Mouse (Mus musculus): ENCODE data around the gene Pde4d.

The Pde4d gene

GRCm38 (mm10) chr13:109778297-109778835 is 1328.6 kb downstream of the Pde4d start:
- peak; percentile 51 for DNase-seq (ENCODE audit: low spot score)

- DNase-seq (ENCODE audit: low spot score) = no peak
Observed at GRCm38 (mm10) chr13:109781466-109781865, 1331.7 kb downstream of the Pde4d start.

GRCm38 (mm10) chr13:109788604-109789003 is 1338.9 kb downstream of the Pde4d start:
- DNase-seq (ENCODE audit: low spot score) = no peak

GRCm38 (mm10) chr13:109789151-109789550 is 1339.4 kb downstream of the Pde4d start:
- DNase-seq (ENCODE audit: low spot score) = peak; percentile 32

GRCm38 (mm10) chr13:109790045-109790715 is 1340.4 kb downstream of the Pde4d start:
- DNase-seq (ENCODE audit: low spot score) = peak; percentile 19

GRCm38 (mm10) chr13:109793918-109794317 is 1344.2 kb downstream of the Pde4d start:
- DNase-seq (ENCODE audit: low spot score) = no peak

GRCm38 (mm10) chr13:109798651-109799050 is 1348.9 kb downstream of the Pde4d start:
- no peak for DNase-seq (ENCODE audit: low spot score)

- DNase-seq (ENCODE audit: low spot score) = no peak
Observed at GRCm38 (mm10) chr13:109802201-109802600, 1352.5 kb downstream of the Pde4d start.

- no peak for DNase-seq (ENCODE audit: low spot score)
Observed at GRCm38 (mm10) chr13:109806193-109806966, 1356.6 kb downstream of the Pde4d start.

- no peak for DNase-seq (ENCODE audit: low spot score)
Observed at GRCm38 (mm10) chr13:109807036-109807435, 1357.3 kb downstream of the Pde4d start.

- DNase-seq (ENCODE audit: low spot score) = no peak
Observed at GRCm38 (mm10) chr13:109807446-109807845, 1357.7 kb downstream of the Pde4d start.

- DNase-seq (ENCODE audit: low spot score) = no peak
Observed at GRCm38 (mm10) chr13:109808039-109808438, 1358.3 kb downstream of the Pde4d start.

GRCm38 (mm10) chr13:109808946-109809345 is 1359.2 kb downstream of the Pde4d start:
- DNase-seq (ENCODE audit: low spot score) = no peak

- no peak for DNase-seq (ENCODE audit: low spot score)
Observed at GRCm38 (mm10) chr13:109809646-109810045, 1359.9 kb downstream of the Pde4d start.

GRCm38 (mm10) chr13:109813924-109814323 is 1364.2 kb downstream of the Pde4d start:
- no peak for DNase-seq (ENCODE audit: low spot score)

- no peak for DNase-seq (ENCODE audit: low spot score)
Observed at GRCm38 (mm10) chr13:109819071-109819470, 1369.3 kb downstream of the Pde4d start.

- no peak for DNase-seq (ENCODE audit: low spot score)
Observed at GRCm38 (mm10) chr13:109820141-109820540, 1370.4 kb downstream of the Pde4d start.

- DNase-seq (ENCODE audit: low spot score) = no peak
Observed at GRCm38 (mm10) chr13:109820866-109821265, 1371.1 kb downstream of the Pde4d start.

- DNase-seq (ENCODE audit: low spot score) = peak; percentile 25
Observed at GRCm38 (mm10) chr13:109821725-109822412, 1372.1 kb downstream of the Pde4d start.

- peak; percentile 97 for DNase-seq (ENCODE audit: low spot score)
Observed at GRCm38 (mm10) chr13:109822413-109823298, 1372.9 kb downstream of the Pde4d start.

- DNase-seq (ENCODE audit: low spot score) = peak; percentile 62
Observed at GRCm38 (mm10) chr13:109823307-109824031, 1373.7 kb downstream of the Pde4d start.
